Mouse (Mus musculus) limb, embryonic 14.5 days (tissue): ENCODE measurements around the gene Rsf1. TPM values are rescaled to one million over a fixed set of nuclear protein-coding genes. Genes with fewer than 3 reads are reported as not detected.

Experiments
- ATAC-seq: fragments of 200-750 bp; cut with Nextera tagmentation; 2 replicates; pipeline ENCODE4 v1.8.0; 2017; ENCODE audit warnings: low read depth, moderate number of reproducible peaks, moderate TSS enrichment; ENCODE audit not compliant: low FRiP score
- DNase-seq: peaks from one replicate; pipeline ENCODE4 v3.0.0-alpha.2; 2015; ENCODE audit warnings: low spot score
- H3K27ac ChIP-seq: fragments of 300-500 bp; sonication (generic); replicated peaks from 2 replicates; pipeline ENCODE4 v1.5.1; 2014; ENCODE audit warnings: low read depth, mild to moderate bottlenecking, low read length, moderate library complexity, mixed read lengths
- H3K27me3 ChIP-seq: fragments of 300-500 bp; sonication (generic); 2 replicates; pipeline ENCODE4 v1.6.1; 2014; ENCODE audit warnings: low read length, mixed read lengths; ENCODE audit not compliant: control insufficient read depth, insufficient read depth
- H3K36me3 ChIP-seq: fragments of 300-500 bp; sonication (generic); 2 replicates; pipeline ENCODE4 v1.6.1; 2014; ENCODE audit warnings: mild to moderate bottlenecking, low read length, moderate library complexity, mixed read lengths; ENCODE audit not compliant: control insufficient read depth, insufficient read depth
- H3K4me1 ChIP-seq: fragments of 300-500 bp; sonication (generic); 2 replicates; pipeline ENCODE4 v1.6.1; 2014; ENCODE audit warnings: antibody characterized with exemption, low read length, mixed read lengths; ENCODE audit not compliant: control insufficient read depth, insufficient read depth
- H3K4me2 ChIP-seq: fragments of 300-500 bp; sonication (generic); replicated peaks from 2 replicates; pipeline ENCODE4 v1.6.1; 2014; ENCODE audit warnings: low read depth, mild to moderate bottlenecking, low read length, moderate library complexity; ENCODE audit not compliant: severe bottlenecking
- H3K4me3 ChIP-seq: fragments of 300-500 bp; sonication (generic); replicated peaks from 2 replicates; pipeline ENCODE4 v1.5.1; 2014; ENCODE audit warnings: low read length
- H3K9ac ChIP-seq: fragments of 300-500 bp; sonication (generic); 2 replicates; pipeline ENCODE4 v1.6.1; 2014; ENCODE audit warnings: mild to moderate bottlenecking, low read depth, low read length, moderate library complexity; ENCODE audit not compliant: severe bottlenecking
- H3K9me3 ChIP-seq: fragments of 300-500 bp; sonication (generic); 2 replicates; pipeline ENCODE4 v1.6.1; 2016; ENCODE audit warnings: low read length; ENCODE audit not compliant: control insufficient read depth
- POLR2A ChIP-seq: fragments of 200-500 bp; IDR thresholded peaks from 2 replicates; pipeline ENCODE4 v1.8.0; 2012; ENCODE audit warnings: inconsistent platforms, mild to moderate bottlenecking, moderate library complexity, borderline replicate concordance; ENCODE audit not compliant: insufficient read depth, insufficient read length; ENCODE audit errors: extremely low read depth
- WGBS: fragments of 180-500 bp; shearing (Covaris S2); extraction: QIAGEN DNeasy Blood & Tissue Kit; methylation state at CpG from one replicate; pipeline ENCODE4 v1.1.7; 2014; 5-methylcytosine and 5-hydroxymethylcytosine counted together
- polyA plus RNA-seq, 2 experiments: library from polyadenylated mRNA; depleted of rRNA in 1 of 2; stranded (reverse) in 1 of 2; unstranded in 1 of 2; fragments of >200 nt; fragmentation: Nextera tagmentation in 1 of 2; extraction: Ambion mirVana in 1 of 2; gene quantifications; 2 replicates each; pipeline versions ENCODE4 v1.2.1 to v1.2.3; 2012 to 2014

The Rsf1 gene
- polyA plus RNA-seq, 2 experiments = 12.2 to 19.8 TPM

DNA sequence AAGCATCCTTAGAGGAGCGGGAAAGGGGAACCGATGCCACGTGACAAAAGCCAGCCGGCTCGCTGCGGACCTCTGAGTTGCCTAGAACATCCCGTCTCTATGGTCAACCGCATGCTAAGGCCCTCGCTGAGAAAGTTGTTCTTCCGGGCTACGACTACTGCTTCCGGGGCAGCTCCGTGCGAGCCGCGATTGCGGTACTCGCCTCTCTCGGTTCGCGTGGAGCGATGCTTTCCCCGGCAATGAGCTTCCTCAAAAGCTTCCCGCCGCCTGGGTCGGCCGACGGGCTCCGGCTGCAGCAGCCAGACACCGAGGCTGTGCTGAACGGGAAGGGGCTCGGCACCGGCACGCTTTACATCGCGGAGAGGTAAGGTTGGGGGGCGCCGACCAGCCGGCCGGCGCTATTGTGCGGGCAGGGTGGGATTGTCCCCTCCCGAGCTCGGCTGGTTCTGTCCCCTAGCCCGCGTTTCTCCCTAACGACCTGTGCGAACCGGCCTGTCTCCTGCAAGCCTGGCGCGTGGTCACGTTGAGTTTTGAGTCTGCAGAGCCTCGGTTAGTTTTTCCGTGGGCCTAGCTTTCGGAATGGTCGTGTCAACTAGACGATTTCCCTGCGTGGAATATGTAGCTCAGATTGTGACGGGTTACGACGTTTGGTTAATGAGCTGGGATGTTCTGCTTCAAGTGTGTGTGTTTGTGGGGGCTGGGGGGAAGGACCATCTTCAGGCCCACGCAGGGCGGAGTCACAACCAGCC, 117.0 kb downstream of the Rsf1 start, which contains the start of gene Clns1a:
Gene Clns1a, plus strand, starts transcription at position 129 of the 749 bp plus-strand sequence.
- peaks cover 3% of the 10 kb centered on the region; the same call in 1 of the 2 replicates for H3K9me3 ChIP-seq
- H3K9ac ChIP-seq = peak within 1 kb of the TSS; percentile 74
- peaks cover 9% of the 10 kb centered on the region for H3K4me1 ChIP-seq
- peaks cover 5% of the 10 kb centered on the region; the same call in 1 of the 2 replicates for H3K36me3 ChIP-seq
- DNase-seq (peak; percentile 96), ATAC-seq (peak; percentile 99)
- peak within 1 kb of the TSS; percentile 79 for H3K27ac ChIP-seq
- peak within 1 kb of the TSS; percentile 59 for H3K4me3 ChIP-seq
- peak within 1 kb of the TSS; percentile 79 for H3K4me2 ChIP-seq
- H3K27me3 ChIP-seq = no peaks in the 10 kb centered on the region
- peak; percentile 64; the same call in 1 of the 2 replicates for TF ChIP-seq POLR2A
- under 1% methylated on average over 62 of the region's 63 CpGs for WGBS

GRCm38 (mm10) chr7:97700173-97700572, 120.5 kb downstream of the Rsf1 start:
- Histone ChIP-seq H3K36me3 (peaks cover 5% of the 10 kb centered on the region; the same call in 1 of the 2 replicates), H3K27ac (no peak overlapping the region), H3K9me3 (peaks cover 3% of the 10 kb centered on the region; the same call in 1 of the 2 replicates), H3K27me3 (no peaks in the 10 kb centered on the region), H3K4me2 (no peak overlapping the region), H3K9ac (no peak overlapping the region), H3K4me1 (peaks cover 9% of the 10 kb centered on the region), H3K4me3 (no peak overlapping the region)
- TF ChIP-seq POLR2A = no peak
- ATAC-seq (no peak), DNase-seq (no peak)
- 92% methylated on average over 4 of the region's 4 CpGs for WGBS

GRCm38 (mm10) chr7:97701106-97701505, 121.4 kb downstream of the Rsf1 start:
- Histone ChIP-seq H3K9ac (no peak overlapping the region), H3K9me3 (peaks cover 3% of the 10 kb centered on the region; the same call in 1 of the 2 replicates), H3K4me3 (no peak overlapping the region), H3K27ac (no peak overlapping the region), H3K4me2 (no peak overlapping the region), H3K4me1 (peaks cover 6% of the 10 kb centered on the region), H3K36me3 (peaks cover 9% of the 10 kb centered on the region; the same call in 1 of the 2 replicates), H3K27me3 (no peaks in the 10 kb centered on the region)
- no peak for TF ChIP-seq POLR2A
- DNase-seq (peak; percentile 23), ATAC-seq (no peak)
- WGBS = 76% methylated on average over 6 of the region's 6 CpGs

GRCm38 (mm10) chr7:97707123-97707522, 127.4 kb downstream of the Rsf1 start:
- ATAC-seq = no peak
- Histone ChIP-seq H3K4me2 (no peak overlapping the region), H3K36me3 (peaks cover 10% of the 10 kb centered on the region), H3K4me1 (no peaks in the 10 kb centered on the region), H3K27ac (no peak overlapping the region), H3K27me3 (no peaks in the 10 kb centered on the region), H3K4me3 (no peak overlapping the region), H3K9ac (no peak overlapping the region), H3K9me3 (no peaks in the 10 kb centered on the region)
- no peak for DNase-seq
- WGBS = 82% methylated on average over 4 of the region's 4 CpGs
- no peak for TF ChIP-seq POLR2A

GRCm38 (mm10) chr7:97707809-97708208, 128.1 kb downstream of the Rsf1 start:
- no peak overlapping the region for H3K27ac ChIP-seq
- no peak for ATAC-seq

More at GRCm38 (mm10) chr7:97707809-97708208, 128.1 kb downstream of the Rsf1 start:
- Histone ChIP-seq H3K4me1 (no peaks in the 10 kb centered on the region), H3K27me3 (no peaks in the 10 kb centered on the region), H3K9me3 (no peaks in the 10 kb centered on the region), H3K4me2 (no peak overlapping the region), H3K4me3 (no peak overlapping the region), H3K9ac (no peak overlapping the region), H3K36me3 (peaks cover 16% of the 10 kb centered on the region)
- DNase-seq = no peak
- no peak for TF ChIP-seq POLR2A
- 90% methylated on average over 5 of the region's 5 CpGs for WGBS
